Mouse (Mus musculus): ENCODE measurements at regions not wholly inside any gene's neighbourhood (a gene's known extent, or its start where the extent isn't known, plus 50 kb on each side); places are given as distances from the start of the nearest gene placed in this dataset.

DNA sequence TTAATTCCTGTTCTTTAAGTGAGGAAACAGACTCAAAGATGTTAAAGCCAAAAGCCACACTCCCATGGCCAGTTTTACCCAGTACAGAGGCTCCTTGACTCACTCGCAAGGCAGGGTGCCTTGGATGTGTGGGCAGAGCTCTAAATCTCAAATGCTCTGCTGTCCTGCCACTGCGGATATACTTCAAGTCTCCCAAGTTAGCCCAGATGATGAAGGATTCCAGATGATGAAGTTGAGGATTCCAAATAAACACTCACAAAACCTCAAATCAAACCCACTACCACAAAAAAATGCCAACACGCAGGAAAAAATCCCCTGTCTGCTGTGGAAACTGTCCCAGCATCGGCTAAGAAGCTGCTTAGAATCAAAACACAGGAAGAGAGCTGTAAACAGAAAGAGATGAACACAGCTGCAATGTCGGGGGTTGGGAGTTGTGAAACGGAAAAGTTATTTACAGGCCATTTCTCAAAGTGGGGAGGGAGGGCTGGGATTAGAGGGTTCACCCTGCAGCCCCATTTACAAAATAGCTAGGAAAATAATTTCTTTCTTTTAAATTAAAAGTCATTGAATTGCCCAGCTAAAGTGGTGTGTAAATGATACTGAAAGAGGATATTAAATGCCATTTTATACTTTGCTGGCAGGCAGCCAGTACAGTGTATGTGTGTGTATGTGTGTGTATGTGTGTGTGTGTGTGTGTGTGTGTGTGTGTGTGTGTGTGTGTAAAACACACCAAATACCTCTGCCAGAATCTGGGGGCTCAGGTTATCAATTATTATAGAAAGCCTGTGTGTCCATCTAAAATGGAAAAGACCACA lies 135.6 kb downstream of the Bcas1 start:
- TF ChIP-seq CTCF (IDR thresholded peaks at IDR 0.05; ENCODE audit: control insufficient read depth, insufficient read depth, low read length) (no peak), POLR2A (IDR thresholded peaks at IDR 0.05; ENCODE audit: borderline replicate concordance, control insufficient read depth, low read depth, low read length) (no peak)

Measured in bone marrow, adult 2 months (tissue).